Mouse (Mus musculus): ENCODE measurements around the gene Pea15a. TPM values are rescaled to one million over a fixed set of nuclear protein-coding genes. Genes with fewer than 3 reads are reported as not detected.

Pea15a gene
- polyA plus RNA-seq, 1 experiment, result 120 TPM

- Histone ChIP-seq H3ac (ENCODE audit: control insufficient read depth, insufficient read length) (peak overlapping the region; percentile 29), H3K79me2 (ENCODE audit: control insufficient read depth, insufficient read depth) (peaks cover 52% of the 10 kb centered on the region), H3K36me3 (ENCODE audit: control insufficient read depth, insufficient read depth) (peaks cover 20% of the 10 kb centered on the region), H3K4me2 (ENCODE audit: low read depth) (peak overlapping the region; percentile 98), H3K4me3 (peak overlapping the region; percentile 97), H3K27me3 (ENCODE audit: control insufficient read depth, insufficient read depth, insufficient read length) (no peaks in the 10 kb centered on the region)
- TF ChIP-seq TCF12 (IDR thresholded peaks at IDR 0.05; ENCODE audit: insufficient read depth, poor library complexity, severe bottlenecking) (no peak), MAX (IDR thresholded peaks at IDR 0.05; ENCODE audit: low read depth) (no peak), TCF3 (IDR thresholded peaks at IDR 0.05; ENCODE audit: insufficient read length, low read depth) (no peak)
These were observed 57.4 kb downstream of the Pea15a start for GRCm38 (mm10) chr1:172148955-172149815.

- H3ac ChIP-seq (ENCODE audit: control insufficient read depth, insufficient read length), result peak overlapping the region; percentile 29
- H3K27me3 ChIP-seq (ENCODE audit: control insufficient read depth, insufficient read depth, insufficient read length), result no peaks in the 10 kb centered on the region
- H3K79me2 ChIP-seq (ENCODE audit: control insufficient read depth, insufficient read depth), result peaks cover 47% of the 10 kb centered on the region
- TF ChIP-seq MYOG (IDR thresholded peaks at IDR 0.05; ENCODE audit: control insufficient read depth in 1 of 3, insufficient read depth in 1 of 3, insufficient read length in 2 of 3, low read depth in 2 of 3) (no peak), USF1 (IDR thresholded peaks at IDR 0.05; ENCODE audit: low read depth) (no peak), MAX (IDR thresholded peaks at IDR 0.05; ENCODE audit: low read depth) (no peak), TCF12 (IDR thresholded peaks at IDR 0.05; ENCODE audit: insufficient read depth, poor library complexity, severe bottlenecking) (no peak), TCF3 (IDR thresholded peaks at IDR 0.05; ENCODE audit: insufficient read length, low read depth) (no peak)
- peak overlapping the region; percentile 97 for H3K4me3 ChIP-seq
- peak overlapping the region; percentile 98 for H3K4me2 ChIP-seq (ENCODE audit: low read depth)
- H3K36me3 ChIP-seq (ENCODE audit: control insufficient read depth, insufficient read depth), result peaks cover 20% of the 10 kb centered on the region
These were observed 58.2 kb downstream of the Pea15a start for GRCm38 (mm10) chr1:172148279-172148954.

GRCm38 (mm10) chr1:172147835-172148278 is 58.7 kb downstream of the Pea15a start, which contains the start of gene Dcaf8:
Gene Dcaf8, plus strand, starts transcription at chr1:172148084.
- Histone ChIP-seq H3K79me2 (ENCODE audit: control insufficient read depth, insufficient read depth) (peaks cover 42% of the 10 kb centered on the region), H3K4me2 (ENCODE audit: low read depth) (peak within 1 kb of the TSS; percentile 98), H3K36me3 (ENCODE audit: control insufficient read depth, insufficient read depth) (peaks cover 16% of the 10 kb centered on the region), H3ac (ENCODE audit: control insufficient read depth, insufficient read length) (peak within 1 kb of the TSS; percentile 29), H3K4me3 (peak within 1 kb of the TSS; percentile 97), H3K27me3 (ENCODE audit: control insufficient read depth, insufficient read depth, insufficient read length) (no peaks in the 10 kb centered on the region)
- TF ChIP-seq MAX (IDR thresholded peaks at IDR 0.05; ENCODE audit: low read depth) (no peak), TCF12 (IDR thresholded peaks at IDR 0.05; ENCODE audit: insufficient read depth, poor library complexity, severe bottlenecking) (no peak), REST (IDR thresholded peaks at IDR 0.05; ENCODE audit: insufficient read depth, insufficient read length) (peak; percentile 51), E2F4 (IDR thresholded peaks at IDR 0.05; ENCODE audit: insufficient read depth) (no peak), SRF (IDR thresholded peaks at IDR 0.05; ENCODE audit: control insufficient read depth, insufficient read length, low read depth) (no peak), POLR2A (IDR thresholded peaks at IDR 0.05; ENCODE audit: insufficient read length, low read depth) (peak; percentile 97), POLR2AphosphoS2 (IDR thresholded peaks at IDR 0.05; ENCODE audit: insufficient read length, low read depth) (peak; percentile 95), TCF3 (IDR thresholded peaks at IDR 0.05; ENCODE audit: insufficient read length, low read depth) (no peak), USF1 (IDR thresholded peaks at IDR 0.05; ENCODE audit: low read depth) (no peak), MYOG (IDR thresholded peaks at IDR 0.05; ENCODE audit: control insufficient read depth in 1 of 3, insufficient read depth in 1 of 3, insufficient read length in 2 of 3, low read depth in 2 of 3) (peak in 1 of 3 experiments; percentile 27), CEBPB (IDR thresholded peaks at IDR 0.05; ENCODE audit: insufficient read depth, poor library complexity, severe bottlenecking) (no peak), MYOD1 (IDR thresholded peaks at IDR 0.05; ENCODE audit: control insufficient read depth in 1 of 3, insufficient read length in 2 of 3, low read depth in 2 of 3) (peak in 1 of 3 experiments; percentile 1)

Other genes starting within 250 kb of the Pea15a start
- 6.9 TPM for gene Vangl2, start 178.4 kb downstream of the Pea15a start, polyA plus RNA-seq (2012; fragmentation: generic; extraction: Trizol)
- 0.02 TPM for gene Nhlh1, start 149.2 kb downstream of the Pea15a start, polyA plus RNA-seq (2012; fragmentation: generic; extraction: Trizol)
- gene Copa, start 124.3 kb downstream of the Pea15a start, polyA plus RNA-seq (2012; fragmentation: generic; extraction: Trizol), result 144 TPM
- gene Ncstn, start 124.0 kb downstream of the Pea15a start, polyA plus RNA-seq (2012; fragmentation: generic; extraction: Trizol), result 49.7 TPM
- gene Pex19, start 80.0 kb downstream of the Pea15a start, polyA plus RNA-seq (2012; fragmentation: generic; extraction: Trizol), result 184 TPM
- 80.0 TPM for gene Dcaf8, start 58.7 kb downstream of the Pea15a start, polyA plus RNA-seq (2012; fragmentation: generic; extraction: Trizol)
- gene Casq1, start 13.1 kb upstream of the Pea15a start, polyA plus RNA-seq (2012; fragmentation: generic; extraction: Trizol), result 73.1 TPM
- 0.06 TPM for gene Atp1a4, start 51.6 kb upstream of the Pea15a start, polyA plus RNA-seq (2012; fragmentation: generic; extraction: Trizol)
- gene Igsf8, start 54.8 kb upstream of the Pea15a start, polyA plus RNA-seq (2012; fragmentation: generic; extraction: Trizol), result 79.7 TPM
- 92.9 TPM for gene Atp1a2, start 91.3 kb upstream of the Pea15a start, polyA plus RNA-seq (2012; fragmentation: generic; extraction: Trizol)
- gene Kcnj9, start 122.5 kb upstream of the Pea15a start, polyA plus RNA-seq (2012; fragmentation: generic; extraction: Trizol), result 0.01 TPM
- not detected for gene Kcnj10, start 134.4 kb upstream of the Pea15a start, polyA plus RNA-seq (2012; fragmentation: generic; extraction: Trizol)
- 2.7 TPM for gene Pigm, start 169.7 kb upstream of the Pea15a start, polyA plus RNA-seq (2012; fragmentation: generic; extraction: Trizol)